Mouse (Mus musculus): ENCODE measurements around the gene Zscan4d.
"Not testable (repeated sequence)": the region's sequence is repeated elsewhere in the genome, so short reads cannot be mapped to it uniquely, and the experiment has no call there.

Gene Zscan4d

GRCm38 (mm10) chr7:11166059-11166458, at the start of gene Zscan4d:
Gene Zscan4d (minus strand): TSS chr7:11166159.
- not testable (repeated sequence) for DNase-seq

DNA sequence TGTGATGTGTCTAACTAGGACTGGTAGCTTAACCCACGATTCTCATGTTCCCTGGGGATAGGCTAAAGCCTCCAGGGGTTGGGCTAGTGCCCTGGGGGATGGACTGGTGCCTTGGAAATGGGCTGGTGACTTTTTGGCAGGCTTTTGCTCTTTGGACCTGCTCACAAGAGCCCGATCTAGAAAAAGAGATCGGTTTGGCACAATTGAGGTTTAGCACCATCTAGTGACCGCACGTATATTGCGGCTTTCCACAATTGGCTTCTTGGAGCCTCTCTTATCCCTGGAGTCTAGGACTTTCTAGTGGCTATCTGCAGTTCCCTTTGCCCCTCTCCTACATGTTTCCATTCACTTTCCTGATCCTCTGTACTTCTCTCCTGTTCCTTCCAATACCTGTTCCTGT, 7.9 kb downstream of the Zscan4d start:
- DNase-seq = not testable (repeated sequence)
